Comparison of ENCODE assay signal across 21 mouse cellular contexts in the genomic region with DNA sequence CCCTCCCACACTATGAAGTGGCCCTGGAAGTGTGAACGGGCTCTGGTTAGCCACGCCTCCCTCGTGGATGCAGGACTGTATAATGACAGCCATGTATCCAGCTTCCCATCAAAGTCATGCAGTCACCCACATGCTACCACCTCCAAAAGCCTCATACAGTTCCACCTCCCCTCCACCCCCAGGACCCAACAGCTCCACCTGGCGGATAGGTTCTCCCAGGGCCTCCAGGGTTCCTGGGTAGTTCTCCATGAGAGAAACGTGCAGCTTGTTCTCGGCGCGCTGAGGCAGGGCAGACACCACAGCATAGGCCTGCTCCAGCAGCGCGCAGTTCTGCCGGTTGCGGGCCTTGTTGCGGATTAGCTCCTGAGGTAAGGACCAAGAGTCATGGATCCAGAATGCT. TPM values are rescaled to one million over a fixed set of nuclear protein-coding genes. Genes with fewer than 3 reads are reported as not detected.
A peak's percentile ranks its signal among the peaks of the same experiment; 100 is the strongest.
DNase-seq lines count a peak whose midpoint lies in the region; ATAC-seq and TF ChIP-seq lines count a peak whose summit lies in the region.
"Had no signal": no experiment of that assay in that cellular context is flagged by ENCODE, and none has a peak within 500 bp of the region (broad histone marks: within the 10 kb centered on the region; RNA-seq: fewer than 3 reads in every experiment).

No protein-coding gene starts in this region.

- H3K9ac ChIP-seq in liver, embryonic 14.5 days (replicated peaks): no peak overlapping the region
- no peak overlapping the region for H3K9ac ChIP-seq in liver, embryonic 11.5 days (ENCODE audit: low read depth, low read length)
- H3K9ac ChIP-seq in stomach, postnatal 0 days (ENCODE audit: low read length): no peak overlapping the region
- H3K9ac ChIP-seq: embryonic facial prominence, embryonic 13.5 days; forebrain, embryonic 15.5 days; limb, embryonic 13.5 days; lung, embryonic 15.5 days; midbrain, embryonic 15.5 days had no signal

- intact Hi-C loops in left cerebral cortex, postnatal 14 days (cut with DNase I): no loop called here

- ATAC-seq in CD4-positive, CD25-positive, alpha-beta regulatory T cell, adult 4 months: no peak
- ATAC-seq in liver, embryonic 14.5 days (ENCODE audit: insufficient read depth): no peak
- ATAC-seq in liver, embryonic 11.5 days (replicated peaks; ENCODE audit: low FRiP score): no peak
- no peak for ATAC-seq in stomach, postnatal 0 days (ENCODE audit: low FRiP score, low TSS enrichment)
- ATAC-seq: forebrain, embryonic 15.5 days; midbrain, embryonic 15.5 days; Patski had no signal

- WGBS in liver, embryonic 14.5 days (ENCODE audit: insufficient replicate concordance): 76% methylated on average over 13 of the region's 13 CpGs
- 81% methylated on average over 13 of the region's 13 CpGs for WGBS in liver, embryonic 11.5 days
- WGBS in stomach, postnatal 0 days: 84% methylated on average over 13 of the region's 13 CpGs

- H3K4me3 ChIP-seq in liver, embryonic 14.5 days (ENCODE audit: insufficient read depth in 1 of 2, low read depth in 2 of 2, low read length in 2 of 2): no peak overlapping the region
- no peak overlapping the region for H3K4me3 ChIP-seq in liver, embryonic 11.5 days (ENCODE audit: low read depth, low read length)
- H3K4me3 ChIP-seq in stomach, postnatal 0 days (ENCODE audit: low read depth, low read length): no peak overlapping the region
- H3K4me3 ChIP-seq: embryonic facial prominence, embryonic 13.5 days; forebrain, embryonic 15.5 days; heart, embryonic 10.5 days; limb, embryonic 13.5 days; lung, embryonic 15.5 days; megakaryocyte, embryonic 14.5 days; midbrain, embryonic 15.5 days had no signal

- TF ChIP-seq EP300 in liver, embryonic 14.5 days (IDR thresholded peaks at IDR 0.05; ENCODE audit: low read depth): no peak
- no peak for TF ChIP-seq EP300 in stomach, postnatal 0 days (optimal IDR thresholded peaks at IDR 0.05)

- no peaks in the 10 kb centered on the region for H3K4me1 ChIP-seq in liver, embryonic 14.5 days (replicated peaks; ENCODE audit: control insufficient read depth in 2 of 2, insufficient read depth in 2 of 2, low read length in 1 of 2)
- no peaks in the 10 kb centered on the region for H3K4me1 ChIP-seq in liver, embryonic 11.5 days (replicated peaks; ENCODE audit: control insufficient read depth, insufficient read depth, low read length)
- no peaks in the 10 kb centered on the region for H3K4me1 ChIP-seq in stomach, postnatal 0 days (replicated peaks; ENCODE audit: control insufficient read depth, insufficient read depth)
- H3K4me1 ChIP-seq: forebrain, embryonic 15.5 days; heart, embryonic 10.5 days; limb, embryonic 13.5 days; lung, embryonic 15.5 days; megakaryocyte, embryonic 14.5 days; midbrain, embryonic 15.5 days had no signal

- no peaks in the 10 kb centered on the region for H3K9me3 ChIP-seq in liver, embryonic 14.5 days (ENCODE audit: control insufficient read depth, low read length)
- no peaks in the 10 kb centered on the region for H3K9me3 ChIP-seq in liver, embryonic 11.5 days (ENCODE audit: control insufficient read depth, low read length)
- H3K9me3 ChIP-seq in stomach, postnatal 0 days (ENCODE audit: control insufficient read depth, low read length): no peaks in the 10 kb centered on the region
- H3K9me3 ChIP-seq: embryonic facial prominence, embryonic 13.5 days; forebrain, embryonic 15.5 days; heart, embryonic 10.5 days; limb, embryonic 13.5 days; lung, embryonic 15.5 days; megakaryocyte, embryonic 14.5 days; midbrain, embryonic 15.5 days had no signal

- no peak overlapping the region for H3K27ac ChIP-seq in liver, embryonic 14.5 days
- no peak overlapping the region for H3K27ac ChIP-seq in liver, embryonic 11.5 days (ENCODE audit: low read depth, low read length)
- no peak overlapping the region for H3K27ac ChIP-seq in stomach, postnatal 0 days (replicated peaks)
- H3K27ac ChIP-seq: embryonic facial prominence, embryonic 13.5 days; forebrain, embryonic 15.5 days; heart, embryonic 10.5 days; limb, embryonic 13.5 days; lung, embryonic 15.5 days; midbrain, embryonic 15.5 days had no signal

- DNase-seq in CD4-positive, CD25-positive, alpha-beta regulatory T cell, adult 2 months (ENCODE audit: low read depth, low spot score): peak; percentile 19
- DNase-seq in liver, embryonic 14.5 days (ENCODE audit: low read depth in 3 of 3, low spot score in 3 of 3): no peak
- no peak for DNase-seq in liver, embryonic 11.5 days (ENCODE audit: low spot score)
- peak; percentile 56 for DNase-seq in thymus, postnatal 4 days
- no peak for DNase-seq in thymus, postnatal 36 days
- DNase-seq in stomach, postnatal 0 days (ENCODE audit: low spot score): no peak
- no peak for DNase-seq in left cerebral cortex, postnatal 14 days (ENCODE audit: low spot score in 2 of 2)
- DNase-seq: adrenal gland, postnatal 10 days; cerebellum, adult 11 months; cerebellum, postnatal 14 days; kidney, adult 9 months; right cerebral cortex, postnatal 4 days had no signal

- no peak overlapping the region for H3K4me2 ChIP-seq in liver, embryonic 14.5 days (ENCODE audit: low read depth)
- H3K4me2 ChIP-seq in liver, embryonic 11.5 days: no peak overlapping the region
- no peak overlapping the region for H3K4me2 ChIP-seq in stomach, postnatal 0 days (replicated peaks; ENCODE audit: low read depth)
- H3K4me2 ChIP-seq: embryonic facial prominence, embryonic 13.5 days; forebrain, embryonic 15.5 days; limb, embryonic 13.5 days; lung, embryonic 15.5 days; midbrain, embryonic 15.5 days had no signal

- TF ChIP-seq CTCF in liver, embryonic 14.5 days (IDR thresholded peaks at IDR 0.05; ENCODE audit: low read depth): peak; percentile 45
- TF ChIP-seq CTCF in stomach, postnatal 0 days (IDR thresholded peaks at IDR 0.05; ENCODE audit: low read depth): peak; percentile 35; the same call in 1 of the 2 replicates

- no peaks in the 10 kb centered on the region for H3K27me3 ChIP-seq in liver, embryonic 14.5 days (ENCODE audit: control insufficient read depth, insufficient read depth, low read length)
- no peaks in the 10 kb centered on the region for H3K27me3 ChIP-seq in liver, embryonic 11.5 days (replicated peaks; ENCODE audit: control insufficient read depth, insufficient read depth, low read length)
- no peaks in the 10 kb centered on the region for H3K27me3 ChIP-seq in stomach, postnatal 0 days (ENCODE audit: control insufficient read depth, insufficient read depth, low read length)
- H3K27me3 ChIP-seq: embryonic facial prominence, embryonic 13.5 days; forebrain, embryonic 15.5 days; limb, embryonic 13.5 days; lung, embryonic 15.5 days; midbrain, embryonic 15.5 days had no signal

- H3K36me3 ChIP-seq in liver, embryonic 14.5 days (replicated peaks; ENCODE audit: control insufficient read depth, insufficient read depth, low read depth): no peaks in the 10 kb centered on the region
- H3K36me3 ChIP-seq in liver, embryonic 11.5 days (ENCODE audit: control insufficient read depth, insufficient read depth, low read length): no peaks in the 10 kb centered on the region
- no peaks in the 10 kb centered on the region for H3K36me3 ChIP-seq in stomach, postnatal 0 days (ENCODE audit: control insufficient read depth, insufficient read depth, low read length)
- H3K36me3 ChIP-seq: embryonic facial prominence, embryonic 13.5 days; forebrain, embryonic 15.5 days; limb, embryonic 13.5 days; lung, embryonic 15.5 days; midbrain, embryonic 15.5 days had no signal

RNA-seq across cellular contexts. Expression of a gene that starts 51.1 kb away (rescaled TPM):
- polyA plus RNA-seq in CD4-positive, CD25-positive, alpha-beta regulatory T cell, adult 4 months (2017; shearing (Covaris generic)): 10 to 100 TPM; 23.7 to 27.1 TPM
- polyA plus RNA-seq in liver, embryonic 14.5 days (2012; rRNA removed): 8.1 and 8.3 TPM in 2 replicates
- 6.4 and 6.9 TPM in 2 replicates for polyA plus RNA-seq in liver, embryonic 14.5 days (2014; fragmentation: Nextera tagmentation; extraction: Ambion mirVana)
- 17.3 and 17.8 TPM in 2 replicates for polyA plus RNA-seq in liver, embryonic 11.5 days (2014; fragmentation: Nextera tagmentation; extraction: Ambion mirVana)
- 9.9 and 11.0 TPM in 2 replicates for polyA plus RNA-seq in stomach, postnatal 0 days (2015; fragmentation: Nextera tagmentation; extraction: Ambion mirVana)
- 10 to 100 TPM; 21.8 to 22.0 TPM for total RNA-seq in left cerebral cortex, postnatal 14 days (2021)

Comparison
In these comparisons a context has a peak if more than half of its experiments do, and no peak if none do; other contexts are left out.
1. DNase-seq: peak in CD4-positive, CD25-positive, alpha-beta regulatory T cell, adult 2 months (single experiment) and thymus, postnatal 4 days (single experiment); none in liver, embryonic 14.5 days (0 of 3), liver, embryonic 11.5 days (single experiment), thymus, postnatal 36 days (0 of 2), stomach, postnatal 0 days (single experiment) and left cerebral cortex, postnatal 14 days (0 of 2).